Mouse (Mus musculus) hindbrain, embryonic 11.5 days (tissue): ENCODE data around the gene Poc1b. TPM values are rescaled to one million over a fixed set of nuclear protein-coding genes. Genes with fewer than 3 reads are reported as not detected.
A peak's percentile ranks its signal among the peaks of the same experiment; 100 is the strongest.

Source experiments
- ATAC-seq: fragments of 200-750 bp; cut with Nextera tagmentation; 2 replicates; pipeline ENCODE4 v1.8.0; 2017; ENCODE audit warnings: mild to moderate bottlenecking, moderate TSS enrichment, moderate library complexity; ENCODE audit not compliant: low FRiP score
- DNase-seq: peaks from one replicate; pipeline ENCODE4 v3.0.0-alpha.2; 2015; ENCODE audit warnings: low spot score
- H3K27ac ChIP-seq: fragments of 300-500 bp; sonication (generic); 2 replicates; pipeline ENCODE4 v1.5.1; 2014; ENCODE audit warnings: mild to moderate bottlenecking, low read depth, low read length
- H3K27me3 ChIP-seq: fragments of 300-500 bp; sonication (generic); 2 replicates; pipeline ENCODE4 v1.6.1; 2014; ENCODE audit warnings: mild to moderate bottlenecking, low read length, moderate library complexity, mixed read lengths; ENCODE audit not compliant: control insufficient read depth, insufficient read depth
- H3K36me3 ChIP-seq: fragments of 300-500 bp; sonication (generic); 2 replicates; pipeline ENCODE4 v1.6.1; 2014; ENCODE audit warnings: mild to moderate bottlenecking, low read length, moderate library complexity, mixed read lengths; ENCODE audit not compliant: control insufficient read depth, insufficient read depth
- H3K4me1 ChIP-seq: fragments of 300-500 bp; sonication (generic); replicated peaks from 2 replicates; pipeline ENCODE4 v1.6.1; 2014; ENCODE audit warnings: low read length, mixed read lengths; ENCODE audit not compliant: control insufficient read depth, insufficient read depth
- H3K4me2 ChIP-seq: fragments of 300-500 bp; sonication (generic); replicated peaks from 2 replicates; pipeline ENCODE4 v1.6.1; 2014; ENCODE audit warnings: mild to moderate bottlenecking, low read depth, low read length
- H3K4me3 ChIP-seq: fragments of 300-500 bp; sonication (generic); 2 replicates; pipeline ENCODE4 v1.5.1; 2014; ENCODE audit warnings: low read depth, low read length
- H3K9ac ChIP-seq: fragments of 300-500 bp; sonication (generic); 2 replicates; pipeline ENCODE4 v1.6.1; 2014; ENCODE audit warnings: low read depth, low read length
- H3K9me3 ChIP-seq: fragments of 300-500 bp; sonication (generic); 2 replicates; pipeline ENCODE4 v1.6.1; 2016; ENCODE audit warnings: low read length; ENCODE audit not compliant: control insufficient read depth
- WGBS: fragments of 180-500 bp; shearing (Covaris S2); extraction: QIAGEN DNeasy Blood & Tissue Kit; methylation state at CpG from one replicate; pipeline ENCODE4 v1.1.7; 2014; 5-methylcytosine and 5-hydroxymethylcytosine counted together
- polyA plus RNA-seq: library from polyadenylated mRNA; unstranded; fragments of >200 nt; fragmentation: Nextera tagmentation; extraction: Ambion mirVana; gene quantifications from 2 replicates; pipeline ENCODE4 v1.2.1, GENCODE M21; 2014

Poc1b gene
- polyA plus RNA-seq, 1 experiment from 2014 or later = 26.5 TPM

GRCm38 (mm10) chr10:99200944-99201343 lies 94.1 kb downstream of the Poc1b start:
- Histone ChIP-seq H3K36me3 (no peaks in the 10 kb centered on the region), H3K27ac (no peak overlapping the region), H3K9me3 (no peaks in the 10 kb centered on the region), H3K27me3 (no peaks in the 10 kb centered on the region), H3K4me2 (no peak overlapping the region), H3K4me3 (no peak overlapping the region), H3K9ac (no peak overlapping the region), H3K4me1 (no peaks in the 10 kb centered on the region)
- WGBS = 79% methylated on average over 5 of the region's 5 CpGs
- ATAC-seq (no peak), DNase-seq (no peak)

DNA sequence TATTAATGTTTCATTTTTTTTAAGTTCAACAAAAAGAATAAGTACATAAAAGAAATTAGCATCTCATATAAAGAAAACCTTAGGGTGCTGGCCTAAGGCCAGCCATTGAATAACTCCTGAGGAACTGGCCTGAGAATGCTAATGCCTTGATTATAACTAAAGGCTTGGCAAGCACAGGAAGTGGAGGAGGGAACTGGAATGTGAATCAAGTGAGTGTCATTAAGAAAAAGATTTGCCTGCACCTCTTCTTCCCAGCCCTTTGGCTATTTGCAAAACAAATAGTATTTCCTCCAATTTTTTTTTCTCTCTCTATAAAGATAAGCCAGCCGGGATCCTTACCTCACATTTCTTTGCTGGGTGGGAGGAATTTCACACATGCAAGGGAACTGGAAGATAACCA lies 95.0 kb downstream of the Poc1b start:
- H3K36me3 ChIP-seq = no peaks in the 10 kb centered on the region
- no peaks in the 10 kb centered on the region for H3K9me3 ChIP-seq
- DNase-seq (no peak), ATAC-seq (no peak)
- H3K27me3 ChIP-seq = no peaks in the 10 kb centered on the region
- H3K27ac ChIP-seq = no peak overlapping the region
- no peak overlapping the region for H3K4me3 ChIP-seq
- no peak overlapping the region for H3K4me2 ChIP-seq
- H3K9ac ChIP-seq = no peak overlapping the region
- WGBS = 60% methylated on average over 1 of the region's 1 CpGs
- H3K4me1 ChIP-seq = no peaks in the 10 kb centered on the region

DNA sequence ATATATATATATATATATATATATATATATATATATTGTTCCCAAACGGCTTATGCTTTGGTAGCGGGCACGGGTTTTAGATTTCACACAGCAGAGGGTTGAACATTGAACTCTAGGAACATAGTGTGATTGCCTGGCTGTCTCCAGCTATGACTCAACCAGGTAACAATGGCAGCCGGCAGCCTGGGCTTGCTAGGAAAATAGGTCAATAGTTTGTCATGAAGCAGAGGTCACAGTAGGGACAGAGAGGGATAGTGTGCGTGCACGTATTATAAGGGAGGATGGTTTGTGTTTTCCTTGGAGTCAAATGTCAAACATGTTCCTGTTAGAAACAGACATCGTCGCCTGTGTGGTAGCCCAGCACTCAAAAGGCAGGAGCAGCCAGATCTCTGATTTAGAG lies 95.5 kb downstream of the Poc1b start:
- no peak overlapping the region for H3K27ac ChIP-seq
- no peaks in the 10 kb centered on the region for H3K9me3 ChIP-seq
- no peak overlapping the region for H3K4me2 ChIP-seq
- no peak overlapping the region for H3K4me3 ChIP-seq
- no peak overlapping the region for H3K9ac ChIP-seq
- H3K36me3 ChIP-seq = no peaks in the 10 kb centered on the region
- H3K27me3 ChIP-seq = no peaks in the 10 kb centered on the region
- DNase-seq = no peak
- 51% methylated on average over 8 of the region's 8 CpGs for WGBS
- no peaks in the 10 kb centered on the region for H3K4me1 ChIP-seq
- ATAC-seq = no peak

DNA sequence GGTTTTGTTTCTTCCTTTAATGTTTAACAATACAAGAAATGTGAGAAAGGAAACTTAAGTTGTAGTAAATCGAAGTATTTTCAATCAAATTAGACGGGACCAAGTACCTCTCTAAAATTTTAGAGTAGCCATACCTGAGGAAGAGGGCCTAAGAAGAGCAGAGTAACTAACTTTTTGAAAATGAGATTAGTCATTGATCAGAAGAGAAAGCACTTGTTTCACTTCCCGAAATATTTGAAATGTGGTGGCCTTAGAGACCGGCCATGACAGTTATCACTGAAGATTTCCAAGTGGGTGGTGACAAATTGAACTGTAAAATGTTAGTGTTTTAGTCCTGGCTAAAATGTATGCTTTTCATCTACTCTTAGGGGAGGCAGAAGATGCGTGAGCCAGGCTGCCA lies 96.3 kb downstream of the Poc1b start:
- ATAC-seq (no peak), DNase-seq (no peak)
- 53% methylated on average over 5 of the region's 5 CpGs for WGBS
- H3K4me3 ChIP-seq = peak overlapping the region; percentile 24; the same call in 1 of the 2 replicates
- no peak overlapping the region; the same call in 1 of the 2 replicates for H3K9ac ChIP-seq
- H3K27me3 ChIP-seq = no peaks in the 10 kb centered on the region
- H3K9me3 ChIP-seq = no peaks in the 10 kb centered on the region
- H3K27ac ChIP-seq = no peak overlapping the region; the same call in 1 of the 2 replicates
- H3K36me3 ChIP-seq = no peaks in the 10 kb centered on the region
- H3K4me1 ChIP-seq = no peaks in the 10 kb centered on the region
- peak overlapping the region; percentile 42 for H3K4me2 ChIP-seq

DNA sequence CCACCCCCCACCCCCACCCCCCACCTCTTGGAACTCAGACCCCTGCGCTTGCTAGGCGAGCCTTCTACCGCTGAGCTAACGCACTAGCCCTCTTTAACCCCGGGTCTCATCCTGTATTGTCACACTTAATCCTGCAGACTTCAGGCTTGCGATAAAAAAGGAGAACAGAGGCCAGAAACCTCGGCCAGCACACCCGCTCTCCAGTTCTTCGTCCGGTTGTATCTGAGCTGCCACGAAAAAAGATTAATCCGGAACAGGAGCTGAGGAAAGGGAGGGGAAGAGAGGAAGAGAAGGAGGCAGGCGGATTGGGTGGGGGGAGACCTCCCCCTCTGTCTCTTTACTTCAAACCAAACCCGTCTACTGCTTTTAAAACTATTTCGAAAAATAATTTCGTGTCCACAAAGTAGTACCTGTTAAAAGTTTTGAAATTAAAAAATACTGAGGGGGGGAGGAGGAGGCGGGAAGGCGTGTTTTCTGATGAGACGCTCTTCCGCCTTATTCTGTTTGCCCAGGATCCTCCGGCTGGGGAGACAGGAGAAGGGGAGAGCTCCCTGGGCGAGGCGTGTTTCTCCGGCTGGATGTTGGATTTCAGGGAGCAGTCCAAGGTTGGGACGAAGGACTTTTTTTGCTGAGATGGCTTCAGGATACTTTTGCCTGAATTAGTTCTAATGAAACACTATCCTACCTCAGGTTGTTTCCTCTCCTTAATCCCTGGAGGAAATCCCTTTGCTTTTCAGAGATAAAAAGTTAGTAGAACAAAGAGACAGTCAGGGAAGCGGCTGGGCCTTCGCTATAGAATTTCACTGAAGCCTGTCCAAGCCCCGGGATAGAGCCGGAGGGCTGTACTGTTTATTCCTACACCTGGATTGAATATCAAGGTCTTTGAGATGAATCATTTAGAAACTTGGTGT lies 97.0 kb downstream of the Poc1b start:
- ATAC-seq (peak; percentile 70), DNase-seq (peak; percentile 58)
- 1% methylated on average over 29 of the region's 29 CpGs for WGBS
- Histone ChIP-seq H3K27me3 (no peaks in the 10 kb centered on the region), H3K36me3 (no peaks in the 10 kb centered on the region), H3K9ac (peak overlapping the region; percentile 21), H3K4me3 (peak overlapping the region; percentile 24), H3K9me3 (no peaks in the 10 kb centered on the region), H3K4me1 (no peaks in the 10 kb centered on the region), H3K27ac (peak overlapping the region; percentile 1; the same call in 1 of the 2 replicates), H3K4me2 (peak overlapping the region; percentile 42)

DNA sequence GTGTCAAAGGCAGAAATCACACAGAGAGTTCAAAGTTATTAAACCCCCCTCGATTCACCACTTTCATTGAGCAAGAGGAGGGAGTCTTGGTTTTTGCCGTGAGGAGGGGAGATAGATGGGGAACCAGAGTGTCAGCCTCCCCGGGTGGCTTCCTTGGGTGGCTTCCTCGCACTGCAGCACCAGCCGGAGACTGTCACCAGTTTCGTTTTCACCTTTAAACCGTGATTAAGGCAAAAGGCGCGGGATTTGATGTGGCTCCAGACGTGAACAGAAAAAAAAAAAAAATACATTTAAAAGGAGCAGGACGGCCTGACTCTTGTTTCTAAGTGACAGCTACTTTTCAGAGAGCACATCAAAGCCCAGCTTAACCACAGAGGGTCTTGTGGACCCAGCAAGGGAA lies 97.7 kb downstream of the Poc1b start:
- H3K4me2 ChIP-seq = peak overlapping the region; percentile 42
- H3K9ac ChIP-seq = peak overlapping the region; percentile 21; the same call in 1 of the 2 replicates
- H3K27ac ChIP-seq = no peak overlapping the region
- 8% methylated on average over 11 of the region's 11 CpGs for WGBS
- no peaks in the 10 kb centered on the region for H3K9me3 ChIP-seq
- no peaks in the 10 kb centered on the region for H3K27me3 ChIP-seq
- no peaks in the 10 kb centered on the region for H3K4me1 ChIP-seq
- DNase-seq = peak; percentile 33
- H3K4me3 ChIP-seq = no peak overlapping the region
- H3K36me3 ChIP-seq = no peaks in the 10 kb centered on the region
- peak; percentile 9; the same call in 1 of the 2 replicates for ATAC-seq

DNA sequence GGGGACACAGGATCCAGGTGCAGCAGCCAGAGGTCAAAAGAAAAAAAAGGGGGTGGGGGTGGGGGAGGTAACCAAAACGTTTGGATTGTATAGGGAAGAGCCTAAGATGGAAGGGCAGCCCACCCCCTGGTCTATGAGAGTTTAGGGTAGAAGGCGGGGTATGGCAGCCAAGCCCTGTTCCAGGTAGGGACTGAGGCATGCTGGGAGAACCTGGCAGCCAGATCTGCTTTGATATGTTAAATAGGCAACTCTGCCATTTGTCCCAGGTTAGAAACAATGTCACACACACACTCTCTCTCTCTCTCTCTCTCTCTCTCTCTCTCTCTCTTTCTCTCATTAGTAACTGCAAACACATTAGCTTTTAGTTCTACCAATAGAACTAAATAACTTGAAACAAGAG lies 100.3 kb downstream of the Poc1b start:
- H3K4me2 ChIP-seq = no peak overlapping the region
- 52% methylated on average over 2 of the region's 2 CpGs for WGBS
- H3K36me3 ChIP-seq = no peaks in the 10 kb centered on the region
- H3K27me3 ChIP-seq = no peaks in the 10 kb centered on the region
- ATAC-seq = no peak
- no peak overlapping the region for H3K9ac ChIP-seq
- no peak overlapping the region for H3K27ac ChIP-seq
- DNase-seq = no peak
- H3K4me3 ChIP-seq = no peak overlapping the region
- no peaks in the 10 kb centered on the region for H3K4me1 ChIP-seq
- no peaks in the 10 kb centered on the region for H3K9me3 ChIP-seq

DNA sequence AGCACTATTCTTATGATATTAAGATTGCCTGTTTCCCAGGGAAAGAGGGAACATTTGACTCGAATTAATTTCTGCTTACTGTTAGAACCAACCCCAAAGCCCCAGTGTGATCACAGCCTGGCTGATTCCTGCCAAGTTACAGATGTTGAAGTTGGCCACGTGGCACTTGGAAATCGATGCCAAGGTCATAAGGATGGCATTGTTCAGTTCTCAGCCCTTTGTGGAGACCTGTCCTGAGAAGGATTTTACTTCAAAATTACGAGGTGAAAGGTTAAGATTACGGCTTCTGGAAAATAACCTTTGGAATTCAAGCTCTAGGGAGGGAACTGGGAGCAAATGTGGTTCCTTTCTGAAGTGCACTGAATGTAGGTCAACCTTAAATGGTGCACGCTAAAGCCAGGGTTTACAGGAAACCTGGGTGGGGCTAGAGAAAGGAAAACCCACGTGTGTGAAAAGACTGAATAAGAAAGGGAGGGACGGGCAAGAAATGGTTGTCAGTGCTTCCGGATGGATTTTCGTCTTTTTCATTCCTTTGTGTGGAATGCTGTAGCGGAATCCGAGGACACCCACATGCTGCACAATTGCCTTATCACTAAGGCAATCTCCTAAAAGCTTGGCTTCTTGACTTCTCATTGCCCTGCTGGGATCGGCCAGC lies 102.4 kb downstream of the Poc1b start:
- no peaks in the 10 kb centered on the region for H3K36me3 ChIP-seq
- no peak overlapping the region for H3K4me3 ChIP-seq
- ATAC-seq (no peak), DNase-seq (no peak)
- 82% methylated on average over 13 of the region's 13 CpGs for WGBS
- H3K9me3 ChIP-seq = no peaks in the 10 kb centered on the region
- H3K9ac ChIP-seq = no peak overlapping the region
- no peaks in the 10 kb centered on the region for H3K27me3 ChIP-seq
- H3K4me2 ChIP-seq = no peak overlapping the region
- H3K27ac ChIP-seq = no peak overlapping the region
- no peaks in the 10 kb centered on the region for H3K4me1 ChIP-seq
